Mouse (Mus musculus) adrenal gland, postnatal 4 days (tissue): ENCODE measurements around the gene Igdcc4. TPM values are rescaled to one million over a fixed set of nuclear protein-coding genes. Genes with fewer than 3 reads are reported as not detected.

Experiments used
- DNase-seq, 2 experiments: peaks; one replicate each; pipeline ENCODE4 v3.0.0; 2021 to 2022; ENCODE audit warnings: low spot score in 2 of 2, mixed read lengths in 2 of 2
- total RNA-seq, 2 experiments: library from RNA; stranded (reverse); gene quantifications; 2 replicates each; pipeline ENCODE4 v1.2.3; 2021

Gene Igdcc4
- total RNA-seq, 2 experiments from 2014 or later: 36.6 to 41.9 TPM

- DNase-seq: no peak
Measured at GRCm38 (mm10) chr9:65109132-65110072, 8.1 kb downstream of the Igdcc4 start.

GRCm38 (mm10) chr9:65111698-65112097, 10.4 kb downstream of the Igdcc4 start:
- DNase-seq: no peak

GRCm38 (mm10) chr9:65113694-65114093, 12.4 kb downstream of the Igdcc4 start:
- DNase-seq: no peak

GRCm38 (mm10) chr9:65115891-65116290, 14.6 kb downstream of the Igdcc4 start:
- no peak for DNase-seq

- no peak for DNase-seq
Measured at GRCm38 (mm10) chr9:65117516-65117915, 16.2 kb downstream of the Igdcc4 start.

GRCm38 (mm10) chr9:65120935-65121334, 19.6 kb downstream of the Igdcc4 start:
- peak in 1 of 2 experiments; percentile 66 for DNase-seq

- no peak for DNase-seq
Measured at GRCm38 (mm10) chr9:65122545-65122944, 21.3 kb downstream of the Igdcc4 start.

GRCm38 (mm10) chr9:65123552-65124168, 22.4 kb downstream of the Igdcc4 start:
- DNase-seq: peak in 1 of 2 experiments; percentile 37

- peak in 1 of 2 experiments; percentile 41 for DNase-seq
Measured at GRCm38 (mm10) chr9:65128123-65128815, 27.0 kb downstream of the Igdcc4 start.

- no peak for DNase-seq
Measured at GRCm38 (mm10) chr9:65131717-65132116, 30.4 kb downstream of the Igdcc4 start.

GRCm38 (mm10) chr9:65133739-65134138, 32.5 kb downstream of the Igdcc4 start:
- DNase-seq: peak; percentile 62 to 66

- DNase-seq: no peak
Measured at GRCm38 (mm10) chr9:65135126-65135525, 33.8 kb downstream of the Igdcc4 start.

GRCm38 (mm10) chr9:65140491-65140890, 39.2 kb downstream of the Igdcc4 start:
- no peak for DNase-seq

- peak in 1 of 2 experiments; percentile 12 for DNase-seq
Measured at GRCm38 (mm10) chr9:65140936-65141305, 39.6 kb downstream of the Igdcc4 start, which contains the start of gene Igdcc3. Gene Igdcc3, plus strand, starts transcription at chr9:65141189.

GRCm38 (mm10) chr9:65141306-65141975, 40.2 kb downstream of the Igdcc4 start:
- DNase-seq: peak; percentile 28 to 32

- no peak for DNase-seq
Measured at GRCm38 (mm10) chr9:65141976-65142318, 40.7 kb downstream of the Igdcc4 start.

GRCm38 (mm10) chr9:65142399-65142798, 41.1 kb downstream of the Igdcc4 start:
- no peak for DNase-seq

- no peak for DNase-seq
Measured at GRCm38 (mm10) chr9:65146001-65146400, 44.7 kb downstream of the Igdcc4 start.

- no peak for DNase-seq
Measured at GRCm38 (mm10) chr9:65148507-65148906, 47.2 kb downstream of the Igdcc4 start.

GRCm38 (mm10) chr9:65152711-65153330, 51.5 kb downstream of the Igdcc4 start:
- no peak for DNase-seq

- DNase-seq: no peak
Measured at GRCm38 (mm10) chr9:65153331-65153711, 52.0 kb downstream of the Igdcc4 start.
